ENCODE assay signal across 8 mouse cellular contexts in genomic region chr5:96996401-96997309, GRCm38 (mm10). TPM values are rescaled to one million over a fixed set of nuclear protein-coding genes. Genes with fewer than 3 reads are reported as not detected.
DNase-seq lines count a peak whose midpoint lies in the region; ATAC-seq and TF ChIP-seq lines count a peak whose summit lies in the region.

No protein-coding gene starts in this region.

- DNase-seq in kidney, adult 8-10 months: peak; percentile 27 to 37
- DNase-seq in kidney, adult 18-20 months: no peak
- DNase-seq in testis, postnatal 10 days (ENCODE audit: low spot score): peak; percentile 71
- DNase-seq in layer of hippocampus, adult 9-11 months: no peak

- peaks cover 75% of the 10 kb centered on the region for H3K4me1 ChIP-seq in erythroblast, embryonic 14.5 days (ENCODE audit: control insufficient read depth)
- peaks cover 13% of the 10 kb centered on the region for H3K4me1 ChIP-seq in intestine, postnatal 0 days (replicated peaks; ENCODE audit: control insufficient read depth, insufficient read depth, low read length)

- no peaks in the 10 kb centered on the region for H3K27me3 ChIP-seq in erythroblast, embryonic 14.5 days (ENCODE audit: control insufficient read depth)
- no peaks in the 10 kb centered on the region for H3K27me3 ChIP-seq in intestine, postnatal 0 days (replicated peaks; ENCODE audit: control insufficient read depth, insufficient read depth, low read length)

- ATAC-seq in activated CD4-positive, CD25-positive, alpha-beta regulatory T cell, adult 4 months: peak; percentile 77
- peak; percentile 43; the same call in 1 of the 2 replicates for ATAC-seq in intestine, postnatal 0 days
- ATAC-seq in megakaryocyte-erythroid progenitor cell, adult 5-6 weeks (replicated peaks; ENCODE audit: low FRiP score, low TSS enrichment, poor library complexity, severe bottlenecking): peak; percentile 20

- peak overlapping the region; percentile 79 for H3K4me3 ChIP-seq in erythroblast, embryonic 14.5 days (replicated peaks)
- peak overlapping the region; percentile 87 for H3K4me3 ChIP-seq in intestine, postnatal 0 days (ENCODE audit: low read depth, low read length)

- no peaks in the 10 kb centered on the region for H3K9me3 ChIP-seq in erythroblast, embryonic 14.5 days (ENCODE audit: control insufficient read depth, low read length)
- no peaks in the 10 kb centered on the region for H3K9me3 ChIP-seq in intestine, postnatal 0 days (ENCODE audit: control insufficient read depth)

- peaks cover 40% of the 10 kb centered on the region for H3K36me3 ChIP-seq in erythroblast, embryonic 14.5 days (ENCODE audit: control insufficient read depth)
- H3K36me3 ChIP-seq in intestine, postnatal 0 days (ENCODE audit: control insufficient read depth, insufficient read depth): no peaks in the 10 kb centered on the region; the same call in 1 of the 2 replicates

- WGBS in intestine, postnatal 0 days: 12% methylated on average over 39 of the region's 39 CpGs

- TF ChIP-seq CTCF in intestine, postnatal 0 days (IDR thresholded peaks at IDR 0.05; ENCODE audit: low read depth): no peak

- peak overlapping the region; percentile 98 for H3K27ac ChIP-seq in intestine, postnatal 0 days (ENCODE audit: low read depth, low read length)

- peak overlapping the region; percentile 95 for H3K9ac ChIP-seq in intestine, postnatal 0 days (ENCODE audit: low read depth, low read length)

- H3K4me2 ChIP-seq in intestine, postnatal 0 days (replicated peaks; ENCODE audit: low read depth): peak overlapping the region; percentile 80

RNA-seq across cellular contexts. Expression of gene Bmp2k, which starts 0.8 kb away (rescaled TPM):
- 10 to 100 TPM in 1 of 2 experiments, 1 to 10 TPM in 1; 8.3 to 19.3 TPM for polyA plus RNA-seq in activated CD4-positive, CD25-positive, alpha-beta regulatory T cell, adult 4 months (2017; shearing (Covaris generic))
- polyA plus RNA-seq in erythroblast, embryonic 14.5 days (2012): 2.1 and 2.5 TPM in 2 replicates
- 21.2 and 23.8 TPM in 2 replicates for polyA plus RNA-seq in intestine, postnatal 0 days (2015; fragmentation: Nextera tagmentation; extraction: Ambion mirVana)
- total RNA-seq in megakaryocyte-erythroid progenitor cell, adult 5-6 weeks (2014; fragmentation: Nextera tagmentation): 14.0 and 15.9 TPM in 2 replicates
- 16.8 and 17.2 TPM in 2 replicates for total RNA-seq in megakaryocyte-erythroid progenitor cell, adult 5-6 weeks (2017)

Comparison
In these comparisons a context has a peak if more than half of its experiments do, and no peak if none do; other contexts are left out.
1. DNase-seq: peak in kidney, adult 8-10 months (2 of 2) and testis, postnatal 10 days (single experiment); none in kidney, adult 18-20 months (single experiment) and layer of hippocampus, adult 9-11 months (single experiment).
2. ATAC-seq: peak in every context shown above with its lines; median percentile 77 in activated CD4-positive, CD25-positive, alpha-beta regulatory T cell, adult 4 months; 43 in intestine, postnatal 0 days; 20 in megakaryocyte-erythroid progenitor cell, adult 5-6 weeks.